Mouse (Mus musculus) NIH3T3 (cell line): ENCODE results near the gene Plin3.

Source experiments
- DNase-seq: peaks from one replicate; pipeline ENCODE4 v3.0.0-alpha.2; 2012; ENCODE audit warnings: low read depth

Gene Plin3

GRCm38 (mm10) chr17:56292531-56293222 is at the start of gene Plin3:
Gene Plin3 (minus strand): TSS chr17:56292873.
- no peak for DNase-seq

GRCm38 (mm10) chr17:56340717-56341116 is 48.0 kb upstream of the Plin3 start:
- DNase-seq, result no peak

GRCm38 (mm10) chr17:56338909-56339308 is 46.2 kb upstream of the Plin3 start:
- DNase-seq, result peak; percentile 21

- DNase-seq, result no peak
Measured at GRCm38 (mm10) chr17:56337791-56338190, 45.1 kb upstream of the Plin3 start.

- DNase-seq, result peak; percentile 68
Measured at GRCm38 (mm10) chr17:56337190-56337589, 44.5 kb upstream of the Plin3 start.

- peak; percentile 32 for DNase-seq
Measured at GRCm38 (mm10) chr17:56332987-56333386, 40.3 kb upstream of the Plin3 start.

- peak; percentile 91 for DNase-seq
Measured at GRCm38 (mm10) chr17:56331256-56331655, 38.6 kb upstream of the Plin3 start.

GRCm38 (mm10) chr17:56330345-56330744 is 37.7 kb upstream of the Plin3 start:
- peak; percentile 25 for DNase-seq

GRCm38 (mm10) chr17:56329267-56329666 is 36.6 kb upstream of the Plin3 start:
- DNase-seq, result peak; percentile 32

GRCm38 (mm10) chr17:56326153-56327147 is 33.8 kb upstream of the Plin3 start:
- DNase-seq, result peak; percentile 36

- DNase-seq, result peak; percentile 100
Measured at GRCm38 (mm10) chr17:56325450-56326152, 32.9 kb upstream of the Plin3 start, which contains the start of gene Kdm4b. Gene Kdm4b (plus strand): TSS chr17:56326062.

GRCm38 (mm10) chr17:56324419-56324818 is 31.7 kb upstream of the Plin3 start:
- peak; percentile 25 for DNase-seq

- no peak for DNase-seq
Measured at GRCm38 (mm10) chr17:56309191-56309945, 16.7 kb upstream of the Plin3 start.

GRCm38 (mm10) chr17:56308088-56308487 is 15.4 kb upstream of the Plin3 start:
- DNase-seq, result no peak

GRCm38 (mm10) chr17:56305826-56306225 is 13.2 kb upstream of the Plin3 start:
- peak; percentile 61 for DNase-seq

- no peak for DNase-seq
Measured at GRCm38 (mm10) chr17:56305156-56305555, 12.5 kb upstream of the Plin3 start.

GRCm38 (mm10) chr17:56304718-56305117 is 12.0 kb upstream of the Plin3 start:
- DNase-seq, result no peak

GRCm38 (mm10) chr17:56303847-56304586 is 11.3 kb upstream of the Plin3 start:
- peak; percentile 98 for DNase-seq

GRCm38 (mm10) chr17:56303160-56303846 is 10.6 kb upstream of the Plin3 start, which contains the start of gene Uhrf1:
Gene Uhrf1 (plus strand): TSS chr17:56303321.
- DNase-seq, result peak; percentile 95
